Mouse (Mus musculus): ENCODE results near the gene Gm11027.

DNA sequence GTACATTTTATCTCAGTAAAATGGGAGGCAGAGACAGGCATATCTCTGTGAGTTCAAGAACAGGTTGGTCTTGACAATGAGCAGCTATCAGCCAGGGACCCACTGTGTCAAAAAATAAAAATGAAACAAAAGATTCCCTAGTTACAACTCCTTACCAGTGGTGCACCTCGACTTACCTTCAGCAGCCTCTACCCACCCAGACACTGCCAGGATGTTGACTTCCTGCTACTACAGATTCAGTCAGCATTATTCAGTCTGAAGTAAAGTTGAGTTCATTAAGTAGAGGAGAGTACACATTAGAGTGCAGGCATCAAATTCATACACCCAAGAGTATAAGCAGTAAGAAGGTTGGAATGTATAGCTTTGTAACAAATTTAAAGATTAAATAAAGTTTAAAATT lies 38.6 kb downstream of the Gm11027 start:
- TF ChIP-seq CTCF (IDR thresholded peaks at IDR 0.05; ENCODE audit: control insufficient read depth, insufficient read depth, low read length): no peak
- TF ChIP-seq POLR2A (IDR thresholded peaks at IDR 0.05; ENCODE audit: borderline replicate concordance, control insufficient read depth, low read depth, low read length): no peak

All from bone marrow, adult 2 months (tissue).